Mouse (Mus musculus): Measurements from ENCODE around the gene Kazn. TPM values are rescaled to one million over a fixed set of nuclear protein-coding genes. Genes with fewer than 3 reads are reported as not detected.

Gene Kazn
- polyA plus RNA-seq (2011; ENCODE audit: insufficient read depth, insufficient read length, low replicate concordance, missing spikeins): 1.7 and 3.7 TPM in 2 replicates

DNA sequence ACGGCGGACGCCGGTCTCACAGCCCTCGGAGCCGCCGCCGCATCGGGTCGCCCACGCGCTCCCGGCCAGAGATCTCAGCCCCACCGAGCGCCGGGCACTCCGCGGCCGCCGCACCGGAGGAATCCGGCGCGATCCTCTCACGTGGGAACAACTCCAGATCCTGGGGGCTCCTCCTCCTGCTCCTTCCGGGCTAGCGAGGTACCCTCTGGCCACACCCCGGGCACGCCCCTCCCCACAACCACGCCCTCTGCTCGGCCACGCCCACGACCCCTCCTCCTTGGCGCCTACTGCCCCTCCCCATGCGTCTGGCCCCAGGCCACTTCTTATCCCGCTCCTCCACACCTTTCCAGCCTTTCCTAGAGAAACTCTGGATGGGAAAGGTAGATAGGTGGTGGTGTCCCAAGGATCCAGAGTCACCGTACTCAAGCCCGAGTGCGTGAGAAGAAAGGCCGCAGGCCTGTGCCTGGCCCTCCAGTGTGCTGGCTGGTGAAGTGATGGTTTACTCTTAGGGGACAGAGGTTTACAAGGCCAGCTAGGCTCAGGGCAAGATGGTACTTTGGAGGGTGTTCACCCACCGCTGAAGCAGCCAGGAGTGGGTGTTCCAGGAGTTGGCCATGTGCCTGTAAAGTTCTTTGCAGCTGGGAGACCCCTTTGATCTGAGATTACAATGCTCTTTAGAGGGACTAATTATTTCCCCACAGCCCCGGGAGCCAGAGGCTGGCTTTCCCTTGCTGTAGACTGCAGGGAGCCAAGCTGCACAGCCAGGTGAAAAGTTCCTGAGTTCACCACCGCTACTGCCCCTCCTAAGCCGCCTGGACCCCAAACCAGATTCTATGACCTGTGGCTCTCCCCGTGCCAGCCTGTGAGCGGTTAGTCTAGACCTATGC lies at the start of gene Kazn:
Gene Kazn (minus strand): TSS at position 162 of the 887 bp plus-strand sequence.
- WGBS: 16% methylated on average over 46 of the region's 46 CpGs
- Histone ChIP-seq H3K4me1 (ENCODE audit: control insufficient read depth, insufficient read depth, low read length) (no peaks in the 10 kb centered on the region), H3K27ac (ENCODE audit: control insufficient read depth, insufficient read depth, low read depth, low read length, poor library complexity) (no peak within 1 kb of the TSS; the same call in 1 of the 2 replicates), H3K4me3 (replicated peaks; ENCODE audit: control insufficient read depth, low read depth, low read length) (no peak within 1 kb of the TSS)
- TF ChIP-seq POLR2A (IDR thresholded peaks at IDR 0.05; ENCODE audit: borderline replicate concordance, control insufficient read depth, low read depth, low read length) (no peak), CTCF (IDR thresholded peaks at IDR 0.05; ENCODE audit: control insufficient read depth, insufficient read depth, low read length) (no peak)

DNA sequence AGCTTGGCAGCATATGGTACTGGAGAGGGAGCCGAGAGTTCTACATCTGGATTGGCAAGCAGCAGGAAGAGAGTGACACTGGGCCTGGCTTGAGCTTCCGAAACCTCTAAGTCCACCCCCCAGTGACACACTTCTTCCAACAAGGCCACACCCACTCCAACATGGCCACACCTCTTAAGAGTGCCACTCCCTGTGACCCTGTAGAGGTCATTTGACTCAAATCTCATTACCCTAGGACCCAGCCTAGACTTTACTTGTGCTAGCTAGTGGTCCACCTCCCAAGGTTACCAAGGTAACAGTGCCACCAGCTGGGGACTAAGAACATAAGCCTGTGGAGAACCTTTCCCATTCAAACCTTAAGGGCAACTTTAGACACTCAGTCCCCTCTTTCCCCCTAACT lies 46.3 kb upstream of the Kazn start:
- Histone ChIP-seq H3K4me1 (ENCODE audit: control insufficient read depth, insufficient read depth, low read length) (no peaks in the 10 kb centered on the region), H3K27ac (ENCODE audit: control insufficient read depth, insufficient read depth, low read depth, low read length, poor library complexity) (no peak overlapping the region), H3K4me3 (replicated peaks; ENCODE audit: control insufficient read depth, low read depth, low read length) (no peak overlapping the region)
- TF ChIP-seq CTCF (IDR thresholded peaks at IDR 0.05; ENCODE audit: control insufficient read depth, insufficient read depth, low read length) (no peak), POLR2A (IDR thresholded peaks at IDR 0.05; ENCODE audit: borderline replicate concordance, control insufficient read depth, low read depth, low read length) (no peak)
- 81% methylated on average over 2 of the region's 2 CpGs for WGBS

- WGBS: 90% methylated on average over 5 of the region's 5 CpGs
- no peak overlapping the region for H3K27ac ChIP-seq (ENCODE audit: control insufficient read depth, insufficient read depth, low read depth, low read length, poor library complexity)
Observed at GRCm38 (mm10) chr4:142283867-142284266, 44.7 kb upstream of the Kazn start.

GRCm38 (mm10) chr4:142278197-142278575 lies 39.0 kb upstream of the Kazn start:
- no peak overlapping the region for H3K4me3 ChIP-seq (replicated peaks; ENCODE audit: control insufficient read depth, low read depth, low read length)
- no peak overlapping the region for H3K27ac ChIP-seq (ENCODE audit: control insufficient read depth, insufficient read depth, low read depth, low read length, poor library complexity)
- 56% methylated on average over 6 of the region's 6 CpGs for WGBS
- H3K4me1 ChIP-seq (ENCODE audit: control insufficient read depth, insufficient read depth, low read length): no peaks in the 10 kb centered on the region
- TF ChIP-seq CTCF (IDR thresholded peaks at IDR 0.05; ENCODE audit: control insufficient read depth, insufficient read depth, low read length) (no peak), POLR2A (IDR thresholded peaks at IDR 0.05; ENCODE audit: borderline replicate concordance, control insufficient read depth, low read depth, low read length) (no peak)

More at GRCm38 (mm10) chr4:142283867-142284266, 44.7 kb upstream of the Kazn start:
- no peaks in the 10 kb centered on the region for H3K4me1 ChIP-seq (ENCODE audit: control insufficient read depth, insufficient read depth, low read length)
- H3K4me3 ChIP-seq (replicated peaks; ENCODE audit: control insufficient read depth, low read depth, low read length): no peak overlapping the region
- no peak for TF ChIP-seq POLR2A (IDR thresholded peaks at IDR 0.05; ENCODE audit: borderline replicate concordance, control insufficient read depth, low read depth, low read length)
- TF ChIP-seq CTCF (IDR thresholded peaks at IDR 0.05; ENCODE audit: control insufficient read depth, insufficient read depth, low read length): no peak

- 38% methylated on average over 20 of the region's 20 CpGs for WGBS
- no peak overlapping the region for H3K4me3 ChIP-seq (replicated peaks; ENCODE audit: control insufficient read depth, low read depth, low read length)
- no peak for TF ChIP-seq POLR2A (IDR thresholded peaks at IDR 0.05; ENCODE audit: borderline replicate concordance, control insufficient read depth, low read depth, low read length)
- no peak for TF ChIP-seq CTCF (IDR thresholded peaks at IDR 0.05; ENCODE audit: control insufficient read depth, insufficient read depth, low read length)
- no peak overlapping the region for H3K27ac ChIP-seq (ENCODE audit: control insufficient read depth, insufficient read depth, low read depth, low read length, poor library complexity)
- no peaks in the 10 kb centered on the region for H3K4me1 ChIP-seq (ENCODE audit: control insufficient read depth, insufficient read depth, low read length)
Observed at GRCm38 (mm10) chr4:142277481-142278196, 38.4 kb upstream of the Kazn start.

GRCm38 (mm10) chr4:142275242-142275641 lies 36.0 kb upstream of the Kazn start:
- Histone ChIP-seq H3K27ac (ENCODE audit: control insufficient read depth, insufficient read depth, low read depth, low read length, poor library complexity) (no peak overlapping the region), H3K4me3 (replicated peaks; ENCODE audit: control insufficient read depth, low read depth, low read length) (no peak overlapping the region)

GRCm38 (mm10) chr4:142274441-142275234 lies 35.4 kb upstream of the Kazn start:
- 65% methylated on average over 11 of the region's 11 CpGs for WGBS
- H3K4me3 ChIP-seq (replicated peaks; ENCODE audit: control insufficient read depth, low read depth, low read length): no peak overlapping the region
- no peak overlapping the region for H3K27ac ChIP-seq (ENCODE audit: control insufficient read depth, insufficient read depth, low read depth, low read length, poor library complexity)
- no peak for TF ChIP-seq CTCF (IDR thresholded peaks at IDR 0.05; ENCODE audit: control insufficient read depth, insufficient read depth, low read length)
- no peak for TF ChIP-seq POLR2A (IDR thresholded peaks at IDR 0.05; ENCODE audit: borderline replicate concordance, control insufficient read depth, low read depth, low read length)
- H3K4me1 ChIP-seq (ENCODE audit: control insufficient read depth, insufficient read depth, low read length): no peaks in the 10 kb centered on the region

More at GRCm38 (mm10) chr4:142275242-142275641, 36.0 kb upstream of the Kazn start:
- H3K4me1 ChIP-seq (ENCODE audit: control insufficient read depth, insufficient read depth, low read length): no peaks in the 10 kb centered on the region
- WGBS: 36% methylated on average over 2 of the region's 2 CpGs
- no peak for TF ChIP-seq CTCF (IDR thresholded peaks at IDR 0.05; ENCODE audit: control insufficient read depth, insufficient read depth, low read length)
- no peak for TF ChIP-seq POLR2A (IDR thresholded peaks at IDR 0.05; ENCODE audit: borderline replicate concordance, control insufficient read depth, low read depth, low read length)
